Mouse (Mus musculus) cortical plate, adult 2 months (tissue): ENCODE measurements at regions not wholly inside any gene's neighbourhood (a gene's known extent, or its start where the extent isn't known, plus 50 kb on each side); places are given as distances from the start of the nearest gene placed in this dataset.
A peak's percentile ranks its signal among the peaks of the same experiment; 100 is the strongest.

ENCODE experiments used
- H3K27ac ChIP-seq: fragments of 200-500 bp; 2 replicates; pipeline ENCODE4 v1.5.1; 2012; ENCODE audit warnings: low read length, control low read depth, inconsistent platforms; ENCODE audit not compliant: insufficient read depth
- H3K4me1 ChIP-seq: fragments of 200-500 bp; 2 replicates; pipeline ENCODE4 v1.6.1; 2011; ENCODE audit warnings: low read length; ENCODE audit not compliant: control insufficient read depth, insufficient read depth
- H3K4me3 ChIP-seq: fragments of 200-500 bp; 2 replicates; pipeline ENCODE4 v1.5.1; 2011; ENCODE audit warnings: mild to moderate bottlenecking, low read length, control low read depth; ENCODE audit not compliant: insufficient read depth
- CTCF ChIP-seq: fragments of 200-500 bp; IDR thresholded peaks from 2 replicates; pipeline ENCODE4 v1.5.1; 2011; ENCODE audit warnings: mild to moderate bottlenecking, control low read depth, low read length; ENCODE audit not compliant: insufficient read depth; ENCODE audit errors: extremely low read depth
- POLR2A ChIP-seq: fragments of 200-500 bp; IDR thresholded peaks from 2 replicates; pipeline ENCODE4 v1.6.1; 2011; ENCODE audit warnings: mild to moderate bottlenecking, low read length, control low read depth; ENCODE audit not compliant: insufficient read depth; ENCODE audit errors: extremely low read depth

- no peak overlapping the region for H3K27ac ChIP-seq
- no peak for TF ChIP-seq CTCF
- TF ChIP-seq POLR2A, result no peak
Observed at GRCm38 (mm10) chr7:95082248-95082647, 1088.8 kb upstream of the Tenm4 start.

GRCm38 (mm10) chr7:95084328-95084727, 1086.7 kb upstream of the Tenm4 start:
- H3K4me1 ChIP-seq, result no peaks in the 10 kb centered on the region
- H3K27ac ChIP-seq, result no peak overlapping the region
- TF ChIP-seq POLR2A (no peak), CTCF (no peak)
- no peak overlapping the region for H3K4me3 ChIP-seq

More at GRCm38 (mm10) chr7:95082248-95082647, 1088.8 kb upstream of the Tenm4 start:
- no peaks in the 10 kb centered on the region for H3K4me1 ChIP-seq
- no peak overlapping the region for H3K4me3 ChIP-seq

GRCm38 (mm10) chr7:95091360-95091759, 1079.7 kb upstream of the Tenm4 start:
- Histone ChIP-seq H3K4me3 (no peak overlapping the region), H3K27ac (no peak overlapping the region), H3K4me1 (no peaks in the 10 kb centered on the region)
- no peak for TF ChIP-seq POLR2A
- peak; percentile 38; the same call in 1 of the 2 replicates for TF ChIP-seq CTCF

DNA sequence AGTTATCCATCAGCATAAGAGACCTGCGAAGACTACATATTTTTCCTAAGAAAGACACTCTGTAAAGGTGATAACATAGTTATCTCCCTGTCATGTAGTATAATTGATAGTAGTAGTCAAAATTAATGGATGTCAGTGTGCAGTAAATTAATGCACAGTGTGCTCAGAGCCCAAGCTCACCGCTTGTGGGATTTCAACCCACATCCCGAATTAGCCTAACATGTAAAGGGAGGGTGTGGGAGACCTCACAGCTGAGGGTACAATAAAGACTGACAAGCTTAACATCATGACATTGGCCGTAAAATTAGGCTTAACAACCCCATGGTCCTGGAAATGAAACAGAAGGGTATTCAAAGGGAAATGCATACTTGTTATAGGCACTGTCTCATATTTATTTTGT, 1042.0 kb upstream of the Tenm4 start:
- H3K4me1 ChIP-seq, result no peaks in the 10 kb centered on the region
- H3K4me3 ChIP-seq, result no peak overlapping the region
- no peak overlapping the region for H3K27ac ChIP-seq
- TF ChIP-seq CTCF (no peak), POLR2A (no peak)

- Histone ChIP-seq H3K4me3 (no peak overlapping the region), H3K27ac (no peak overlapping the region), H3K4me1 (no peaks in the 10 kb centered on the region)
- TF ChIP-seq CTCF, result no peak
Observed at GRCm38 (mm10) chr7:95133038-95133437, 1038.0 kb upstream of the Tenm4 start.

- no peak overlapping the region for H3K27ac ChIP-seq
- no peak for TF ChIP-seq POLR2A
- no peak for TF ChIP-seq CTCF
- H3K4me1 ChIP-seq, result no peaks in the 10 kb centered on the region
- no peak overlapping the region for H3K4me3 ChIP-seq
Observed at GRCm38 (mm10) chr7:95134062-95134625, 1036.9 kb upstream of the Tenm4 start.

- H3K4me1 ChIP-seq, result no peaks in the 10 kb centered on the region
- H3K4me3 ChIP-seq, result no peak overlapping the region
- TF ChIP-seq POLR2A (no peak), CTCF (no peak)
- no peak overlapping the region for H3K27ac ChIP-seq
Observed at GRCm38 (mm10) chr7:95141778-95142177, 1029.3 kb upstream of the Tenm4 start.

GRCm38 (mm10) chr7:95143037-95143436, 1028.0 kb upstream of the Tenm4 start:
- TF ChIP-seq CTCF (no peak), POLR2A (no peak)
- Histone ChIP-seq H3K4me3 (no peak overlapping the region), H3K4me1 (no peaks in the 10 kb centered on the region), H3K27ac (no peak overlapping the region)
